8 mouse cellular contexts compared by ENCODE assay signal in the genomic region with DNA sequence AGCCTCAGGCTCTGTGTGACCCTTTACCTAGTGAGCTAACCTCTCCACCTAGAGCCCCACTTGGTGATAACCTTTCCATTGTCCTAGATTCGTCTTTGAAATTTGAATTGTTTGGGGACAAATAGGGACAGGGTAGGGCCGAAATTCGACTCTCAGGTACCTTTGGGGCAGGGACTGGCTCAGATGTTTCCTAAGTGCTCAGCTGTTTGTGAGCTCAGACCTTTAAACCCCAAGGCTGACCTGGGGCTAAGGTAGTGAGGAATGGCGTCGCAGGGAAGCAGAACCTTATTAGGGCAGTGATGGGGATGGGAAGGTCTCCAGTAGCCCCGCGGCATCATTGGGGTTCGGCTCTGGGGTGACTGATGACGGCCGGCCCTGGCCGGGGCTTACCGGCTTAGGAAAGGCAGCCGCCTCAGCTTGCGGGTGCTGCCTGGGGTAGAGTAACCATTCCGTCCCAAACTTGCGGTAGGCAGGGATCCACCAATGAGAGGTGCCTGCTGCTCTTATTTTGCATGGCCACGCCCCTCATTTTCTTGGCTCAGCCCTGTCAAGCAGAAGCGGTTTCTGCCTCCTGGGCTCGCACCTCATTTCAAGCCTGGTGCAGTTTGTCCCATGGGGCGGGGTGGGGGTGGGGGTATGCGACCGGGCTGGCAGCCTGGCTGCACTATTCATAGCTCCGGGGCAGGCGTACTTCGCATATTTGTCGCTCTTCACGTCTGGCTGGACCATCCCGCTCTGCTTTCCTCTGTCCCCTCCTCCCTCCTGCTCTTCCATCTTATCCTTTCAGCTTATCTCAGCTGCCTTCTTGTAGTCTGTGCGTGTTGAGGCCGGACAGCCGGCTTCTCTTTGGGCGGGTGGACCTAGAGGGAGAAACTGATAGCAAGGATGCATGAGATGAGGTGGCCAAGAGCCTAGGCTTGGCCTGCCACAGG. TPM values are rescaled to one million over a fixed set of nuclear protein-coding genes. Genes with fewer than 3 reads are reported as not detected.
A peak's percentile ranks its signal among the peaks of the same experiment; 100 is the strongest.
DNase-seq lines count a peak whose midpoint lies in the region; ATAC-seq and TF ChIP-seq lines count a peak whose summit lies in the region.

No protein-coding gene starts in this region.

- H3K4me1 ChIP-seq in G1E (ENCODE audit: insufficient read depth, low read depth, low read length), result peaks cover 61% of the 10 kb centered on the region
- H3K4me1 ChIP-seq in bone marrow macrophage, adult 2 months (ENCODE audit: control insufficient read depth, insufficient read depth, low read length), result peaks cover 6% of the 10 kb centered on the region
- H3K4me1 ChIP-seq in embryonic facial prominence, embryonic 15.5 days, result peaks cover 49% of the 10 kb centered on the region
- peaks cover 35 to 53% of the 10 kb centered on the region in 2 experiments for H3K4me1 ChIP-seq in heart, embryonic 14.5 days (ENCODE audit: control insufficient read depth in 2 of 2, insufficient read depth in 2 of 2, low read length in 2 of 2)
- peaks cover 23% of the 10 kb centered on the region for H3K4me1 ChIP-seq in kidney, embryonic 16.5 days (ENCODE audit: insufficient read depth, low read length)
- H3K4me1 ChIP-seq in lung, adult 2 months (ENCODE audit: control insufficient read depth, insufficient read depth, low read length), result peaks cover 7% of the 10 kb centered on the region
- H3K4me1 ChIP-seq in neural tube, embryonic 15.5 days, result peaks cover 21% of the 10 kb centered on the region

- peaks cover 9% of the 10 kb centered on the region for H3K36me3 ChIP-seq in G1E (replicated peaks)
- H3K36me3 ChIP-seq in embryonic facial prominence, embryonic 15.5 days, result no peaks in the 10 kb centered on the region
- 0 out of 2 replicates have a peak, but pooled peaks cover 5% of the 10 kb centered on the region for H3K36me3 ChIP-seq in heart, embryonic 14.5 days (ENCODE audit: control insufficient read depth, insufficient read depth, low read length)
- no peaks in the 10 kb centered on the region for H3K36me3 ChIP-seq in kidney, embryonic 16.5 days (ENCODE audit: insufficient read depth, low read length)
- no peaks in the 10 kb centered on the region for H3K36me3 ChIP-seq in neural tube, embryonic 15.5 days

- peak; percentile 80 for ATAC-seq in G1E (ENCODE audit: extremely low read depth, insufficient number of reproducible peaks, low FRiP score, poor library complexity, severe bottlenecking)
- peak; percentile 82 for ATAC-seq in embryonic facial prominence, embryonic 15.5 days (ENCODE audit: insufficient number of reproducible peaks, low FRiP score, low TSS enrichment, low read depth)
- peak; percentile 80 for ATAC-seq in heart, embryonic 14.5 days (ENCODE audit: insufficient number of reproducible peaks, insufficient read depth, low FRiP score, low read depth)
- ATAC-seq in kidney, embryonic 16.5 days (ENCODE audit: low FRiP score, low TSS enrichment), result peak; percentile 86
- peak; percentile 80 for ATAC-seq in neural tube, embryonic 15.5 days (ENCODE audit: low FRiP score)

- no peak overlapping the region for H3K27ac ChIP-seq in bone marrow macrophage, adult 2 months (ENCODE audit: insufficient read depth, low read depth, low read length)
- peak overlapping the region; percentile 68 for H3K27ac ChIP-seq in embryonic facial prominence, embryonic 15.5 days (replicated peaks)
- H3K27ac ChIP-seq in heart, embryonic 14.5 days (replicated peaks in 1 of 2; ENCODE audit: control insufficient read depth in 1 of 2, insufficient read depth in 1 of 2, low read depth in 2 of 2, low read length in 2 of 2), result peak overlapping the region; percentile 88 to 95
- H3K27ac ChIP-seq in kidney, embryonic 16.5 days (ENCODE audit: low read length), result peak overlapping the region; percentile 36; the same call in 1 of the 2 replicates
- peak overlapping the region; percentile 34; the same call in 1 of the 2 replicates for H3K27ac ChIP-seq in neural tube, embryonic 15.5 days (replicated peaks)

- 2% methylated on average over 32 of the region's 32 CpGs for WGBS in embryonic facial prominence, embryonic 15.5 days
- WGBS in heart, embryonic 14.5 days, result under 1% methylated on average over 32 of the region's 32 CpGs
- WGBS in kidney, embryonic 16.5 days, result 1% methylated on average over 31 of the region's 32 CpGs
- WGBS in lung, adult 2 months, result 3% methylated on average over 32 of the region's 32 CpGs
- under 1% methylated on average over 32 of the region's 32 CpGs for WGBS in neural tube, embryonic 15.5 days

- H3K27me3 ChIP-seq in G1E (ENCODE audit: insufficient read depth, low read length), result no peaks in the 10 kb centered on the region
- no peaks in the 10 kb centered on the region for H3K27me3 ChIP-seq in embryonic facial prominence, embryonic 15.5 days
- H3K27me3 ChIP-seq in heart, embryonic 14.5 days (ENCODE audit: control insufficient read depth, insufficient read depth, low read length), result no peaks in the 10 kb centered on the region
- no peaks in the 10 kb centered on the region for H3K27me3 ChIP-seq in kidney, embryonic 16.5 days (ENCODE audit: insufficient read depth, low read length)
- H3K27me3 ChIP-seq in neural tube, embryonic 15.5 days (replicated peaks), result no peaks in the 10 kb centered on the region

- TF ChIP-seq CTCF in G1E (IDR thresholded peaks at IDR 0.05; ENCODE audit: low read depth, low read length), result no peak
- no peak for TF ChIP-seq CTCF in bone marrow macrophage, adult 2 months (IDR thresholded peaks at IDR 0.05; ENCODE audit: low read depth, low read length)
- no peak for TF ChIP-seq CTCF in lung, adult 2 months (IDR thresholded peaks at IDR 0.05; ENCODE audit: insufficient read depth, low read length)

- H3K4me2 ChIP-seq in embryonic facial prominence, embryonic 15.5 days (replicated peaks), result peak overlapping the region; percentile 79
- H3K4me2 ChIP-seq in heart, embryonic 14.5 days (ENCODE audit: low read length), result peak overlapping the region; percentile 76
- H3K4me2 ChIP-seq in kidney, embryonic 16.5 days (replicated peaks; ENCODE audit: low read depth, low read length), result peak overlapping the region; percentile 57
- H3K4me2 ChIP-seq in neural tube, embryonic 15.5 days, result peak overlapping the region; percentile 72

- peak overlapping the region; percentile 18; the same call in 1 of the 2 replicates for H3K9ac ChIP-seq in embryonic facial prominence, embryonic 15.5 days
- peak overlapping the region; percentile 70 for H3K9ac ChIP-seq in heart, embryonic 14.5 days (ENCODE audit: low read length)
- H3K9ac ChIP-seq in kidney, embryonic 16.5 days (replicated peaks; ENCODE audit: low read length), result peak overlapping the region; percentile 52; the same call in 1 of the 2 replicates
- peak overlapping the region; percentile 33; the same call in 1 of the 2 replicates for H3K9ac ChIP-seq in neural tube, embryonic 15.5 days (replicated peaks)

- peak; percentile 67 for DNase-seq in G1E (ENCODE audit: low spot score)
- peak; percentile 72 for DNase-seq in lung, adult 2 months
- DNase-seq in thymus, postnatal 10 days (ENCODE audit: low spot score in 2 of 2), result peak; percentile 62 to 74

- no peak for TF ChIP-seq POLR2A in bone marrow macrophage, adult 2 months (IDR thresholded peaks at IDR 0.05; ENCODE audit: borderline replicate concordance, low read depth, low read length)
- no peak for TF ChIP-seq POLR2A in lung, adult 2 months (IDR thresholded peaks at IDR 0.05; ENCODE audit: borderline replicate concordance, extremely low read depth, low read depth, low read length)

- H3K9me3 ChIP-seq in G1E (replicated peaks), result no peaks in the 10 kb centered on the region
- no peaks in the 10 kb centered on the region for H3K9me3 ChIP-seq in embryonic facial prominence, embryonic 15.5 days (replicated peaks)
- no peaks in the 10 kb centered on the region for H3K9me3 ChIP-seq in heart, embryonic 14.5 days (ENCODE audit: control insufficient read depth, low read length)
- H3K9me3 ChIP-seq in kidney, embryonic 16.5 days (ENCODE audit: low read length), result no peaks in the 10 kb centered on the region
- no peaks in the 10 kb centered on the region for H3K9me3 ChIP-seq in neural tube, embryonic 15.5 days (replicated peaks)

- H3K4me3 ChIP-seq in G1E (ENCODE audit: low read depth, low read length), result peak overlapping the region; percentile 71
- peak overlapping the region; percentile 0; the same call in 1 of the 2 replicates for H3K4me3 ChIP-seq in bone marrow macrophage, adult 2 months (ENCODE audit: insufficient read depth, low read length)
- H3K4me3 ChIP-seq in embryonic facial prominence, embryonic 15.5 days (replicated peaks), result peak overlapping the region; percentile 38
- H3K4me3 ChIP-seq in heart, embryonic 14.5 days (ENCODE audit: control insufficient read depth in 1 of 2, insufficient read depth in 1 of 2, low read depth in 1 of 2, low read length in 2 of 2), result peak overlapping the region; percentile 40
- peak overlapping the region; percentile 38 for H3K4me3 ChIP-seq in kidney, embryonic 16.5 days (ENCODE audit: low read length)
- peak overlapping the region; percentile 21 for H3K4me3 ChIP-seq in lung, adult 2 months (replicated peaks; ENCODE audit: extremely low read depth, low read depth, low read length)
- H3K4me3 ChIP-seq in neural tube, embryonic 15.5 days (replicated peaks), result peak overlapping the region; percentile 39

RNA-seq across cellular contexts. Expression of a gene that starts 12.7 kb away (rescaled TPM):
- 8.5 and 17.9 TPM in 2 replicates for total RNA-seq in G1E (2014; fragmentation: Nextera tagmentation)
- total RNA-seq in G1E (2017), result 2.4 and 4.4 TPM in 2 replicates
- polyA plus RNA-seq in G1E (2012), result 18.6 and 21.9 TPM in 2 replicates
- polyA plus RNA-seq in bone marrow macrophage, adult 2 months (2012; ENCODE audit: insufficient read depth, insufficient read length, missing spikeins), result 7.5 and 9.2 TPM in 2 replicates
- polyA plus RNA-seq in embryonic facial prominence, embryonic 15.5 days (2015; fragmentation: Nextera tagmentation; extraction: Ambion mirVana), result 9.6 and 10.4 TPM in 2 replicates
- 7.1 and 8.4 TPM in 2 replicates for polyA plus RNA-seq in heart, embryonic 14.5 days (2014; fragmentation: Nextera tagmentation; extraction: Ambion mirVana)
- polyA plus RNA-seq in kidney, embryonic 16.5 days (2015; fragmentation: Nextera tagmentation; extraction: Ambion mirVana), result 6.0 and 6.2 TPM in 2 replicates
- 74.3 and 90.6 TPM in 2 replicates for polyA plus RNA-seq in lung, adult 2 months (2012; rRNA removed)
- 8.0 and 9.2 TPM in 2 replicates for polyA plus RNA-seq in neural tube, embryonic 15.5 days (2015; fragmentation: Nextera tagmentation; extraction: Ambion mirVana)

Comparison
In these comparisons a context has a peak if more than half of its experiments do, and no peak if none do; other contexts are left out.
1. H3K4me3 ChIP-seq: peak in every context shown above with its lines; median percentile 71 in G1E; 40 in heart, embryonic 14.5 days; 39 in neural tube, embryonic 15.5 days; 38 in embryonic facial prominence, embryonic 15.5 days; 38 in kidney, embryonic 16.5 days; 21 in lung, adult 2 months; 0 in bone marrow macrophage, adult 2 months.
2. H3K9ac ChIP-seq: peak in every context shown above with its lines; median percentile 70 in heart, embryonic 14.5 days; 52 in kidney, embryonic 16.5 days; 33 in neural tube, embryonic 15.5 days; 18 in embryonic facial prominence, embryonic 15.5 days.